Mouse (Mus musculus) adrenal gland (tissue): ENCODE results near the gene Mpz.

Experiments used
- intact Hi-C: fragments of 180-260 bp; cut with DNase I; formaldehyde crosslinking; loops from one replicate; pipeline ENCODE4 v1.15.1; 2025
- long read RNA-seq, 2 experiments: library from polyadenylated mRNA; unstranded; transcript quantifications; one replicate each; pipeline ENCODE4 v2.0.0; 2020; ENCODE audit warnings: borderline replicate concordance in 1 of 2; ENCODE audit not compliant: insufficient replicate concordance in 1 of 2

The Mpz gene
- long read RNA-seq, experiment 1: 0 reads
- long read RNA-seq, experiment 2: 0 reads

- intact Hi-C loops: no loop called here
Measured at GRCm38 (mm10) chr1:171149974-171150760, at the start of gene Mpz, which contains the start of gene Sdhc. Gene Mpz (plus strand): TSS chr1:171150711. Gene Sdhc (minus strand): TSS chr1:171150603.

GRCm38 (mm10) chr1:171101033-171101432, 49.5 kb upstream of the Mpz start:
- intact Hi-C loops: loop anchor here (5.0 kb wide), 1 partner anchor 64 kb away; no protein-coding TSS in a partner anchor

- intact Hi-C loops: loop anchor here (5.0 kb wide), 1 partner anchor 65 kb away; no protein-coding TSS in a partner anchor
Measured at GRCm38 (mm10) chr1:171101733-171102546, 48.6 kb upstream of the Mpz start.

DNA sequence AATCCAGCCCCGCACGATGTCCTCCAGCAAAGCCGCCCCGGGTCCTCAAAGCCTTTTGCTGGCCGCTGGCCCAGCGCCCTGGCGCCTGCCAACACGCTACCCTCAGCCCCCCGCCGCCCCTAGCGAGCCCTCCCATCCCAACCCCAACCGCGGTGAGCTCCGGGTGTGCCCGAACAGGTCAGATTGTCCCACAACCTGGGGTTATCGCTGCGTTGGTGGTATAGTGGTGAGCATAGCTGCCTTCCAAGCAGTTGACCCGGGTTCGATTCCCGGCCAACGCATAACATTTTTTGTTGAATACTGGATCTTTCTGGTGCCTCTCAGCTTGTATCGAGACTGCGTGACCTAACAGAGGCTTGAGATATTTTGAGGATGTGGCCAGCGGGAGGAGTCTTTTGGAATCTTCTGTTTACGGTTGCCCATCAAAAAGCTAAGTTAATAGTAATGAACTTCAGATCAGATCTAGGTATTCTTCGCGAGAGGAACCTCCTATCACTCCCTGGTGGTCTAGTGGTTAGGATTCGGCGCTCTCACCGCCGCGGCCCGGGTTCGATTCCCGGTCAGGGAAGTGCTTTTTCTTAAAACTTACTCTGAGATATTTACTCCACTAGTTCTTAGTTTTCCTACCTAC, 47.8 kb upstream of the Mpz start:
- intact Hi-C loops: loop anchor here (5.0 kb wide), 1 partner anchor 65 kb away; no protein-coding TSS in a partner anchor

- intact Hi-C loops: loop anchor here (5.0 kb wide), 1 partner anchor 66 kb away; no protein-coding TSS in a partner anchor
Measured at GRCm38 (mm10) chr1:171103179-171103840, 47.2 kb upstream of the Mpz start.

- intact Hi-C loops: no loop called here
Measured at GRCm38 (mm10) chr1:171105226-171105625, 45.3 kb upstream of the Mpz start.

GRCm38 (mm10) chr1:171109620-171110019, 40.9 kb upstream of the Mpz start:
- intact Hi-C loops: loop anchor here (2.0 to 10.0 kb wide), 2 partner anchors 147 to 225 kb away; no protein-coding TSS in a partner anchor

DNA sequence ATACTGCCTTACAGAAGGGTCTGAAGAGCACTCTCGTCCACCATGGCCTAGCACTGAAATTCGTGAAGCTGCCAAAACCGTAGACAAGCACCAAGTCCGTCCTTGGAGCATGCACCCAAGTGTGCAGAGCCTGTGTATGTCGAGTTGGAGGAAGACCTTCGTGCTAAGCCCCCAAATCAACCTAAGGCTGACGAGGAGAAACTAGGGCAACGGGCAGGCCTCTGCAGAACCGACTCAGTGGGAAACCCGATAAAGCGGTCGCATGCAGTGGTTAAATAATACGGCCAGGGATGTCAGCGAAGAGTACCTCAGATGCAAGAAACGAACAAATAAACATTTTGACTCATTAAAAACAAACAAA, 39.9 kb upstream of the Mpz start:
- intact Hi-C loops: loop anchor here (2.0 to 10.0 kb wide), 2 partner anchors 146 to 224 kb away; no protein-coding TSS in a partner anchor

DNA sequence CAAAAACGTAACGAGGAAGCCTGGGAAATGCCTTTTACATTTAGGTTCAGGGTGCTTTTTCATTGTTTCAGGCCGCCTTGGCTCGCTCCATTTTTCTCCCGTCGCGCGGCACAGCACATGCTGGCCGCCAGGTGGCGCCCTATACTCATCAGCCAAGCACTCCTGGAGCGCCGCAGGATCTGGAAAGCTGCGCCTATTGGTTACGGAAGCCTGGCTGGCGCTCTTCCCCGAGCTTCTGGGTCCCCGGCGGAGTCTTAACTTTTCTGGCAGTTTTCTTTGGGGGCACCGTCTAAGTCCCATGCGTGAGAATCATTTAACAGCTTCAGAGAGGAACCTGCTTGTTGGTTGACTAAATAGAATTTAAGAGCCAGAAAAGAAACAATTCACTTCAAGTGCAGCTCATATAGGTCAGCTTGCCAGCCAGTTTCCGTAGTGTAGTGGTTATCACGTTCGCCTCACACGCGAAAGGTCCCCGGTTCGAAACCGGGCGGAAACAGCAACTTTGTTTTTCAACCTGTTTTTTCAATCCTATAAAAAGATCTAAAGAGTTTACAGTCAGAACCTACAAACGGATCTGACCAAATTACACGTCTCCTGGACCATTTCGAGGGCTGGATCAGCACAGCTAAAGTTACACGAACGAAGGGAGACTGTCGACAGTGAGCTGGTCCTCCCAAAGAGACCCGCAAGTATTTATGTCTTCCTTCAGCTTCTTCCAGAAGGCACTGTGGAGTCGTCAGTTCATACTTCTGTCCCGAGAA, 39.3 kb upstream of the Mpz start:
- intact Hi-C loops: loop anchor here (2.0 to 10.0 kb wide), 2 partner anchors 146 to 224 kb away; no protein-coding TSS in a partner anchor

GRCm38 (mm10) chr1:171111781-171112575, 38.5 kb upstream of the Mpz start:
- intact Hi-C loops: loop anchor here (2.0 to 10.0 kb wide), 2 partner anchors 145 to 223 kb away; no protein-coding TSS in a partner anchor

DNA sequence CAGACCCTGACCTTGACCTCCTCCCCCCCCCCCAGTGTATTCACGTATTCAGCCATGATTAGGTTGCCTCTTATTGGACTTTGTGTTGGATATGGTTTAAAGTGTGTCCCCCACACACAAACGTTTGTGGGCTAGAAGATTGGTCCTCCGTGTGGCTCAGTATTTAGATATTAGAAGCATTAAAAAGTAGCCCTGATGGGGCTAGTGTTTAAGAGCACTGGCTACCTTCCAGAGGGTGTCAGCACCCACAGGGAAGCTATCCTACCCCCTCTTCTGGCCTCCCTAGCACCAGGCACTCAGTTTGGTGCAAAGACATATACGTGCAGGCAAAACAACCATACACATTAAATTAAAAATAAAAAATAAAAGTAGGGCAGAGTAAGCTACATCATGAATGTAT, 37.5 kb upstream of the Mpz start:
- intact Hi-C loops: loop anchor here (10.0 kb wide), 1 partner anchor 222 kb away; no protein-coding TSS in a partner anchor

- intact Hi-C loops: loop anchor here (10.0 kb wide), 1 partner anchor 221 kb away; no protein-coding TSS in a partner anchor
Measured at GRCm38 (mm10) chr1:171113873-171114299, 36.6 kb upstream of the Mpz start, which contains the start of gene Cfap126. Gene Cfap126 (plus strand): TSS chr1:171113918.

DNA sequence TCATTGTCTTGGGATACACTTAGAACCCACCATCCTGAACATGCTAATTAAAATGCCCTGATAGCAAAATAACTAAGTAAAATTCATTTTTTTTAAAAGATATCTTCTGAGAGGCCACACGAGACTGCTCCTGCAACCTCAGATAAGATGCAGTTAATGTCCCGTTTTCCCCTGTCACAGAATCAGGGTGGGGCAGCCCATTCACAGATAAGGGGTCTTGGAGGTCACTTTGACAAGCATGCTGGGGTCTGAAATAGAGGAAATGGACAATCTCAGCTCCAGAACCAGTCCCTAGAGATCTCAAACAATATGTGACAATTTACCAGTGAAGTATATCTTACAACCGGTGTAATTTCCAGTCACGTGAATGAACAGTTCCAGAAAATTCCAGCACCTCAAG, 34.2 kb upstream of the Mpz start:
- intact Hi-C loops: loop anchor here (10.0 kb wide), 1 partner anchor 219 kb away; no protein-coding TSS in a partner anchor

- intact Hi-C loops: loop anchor here (1.0 to 10.0 kb wide), 3 partner anchors 102 to 217 kb away; no protein-coding TSS in a partner anchor
Measured at GRCm38 (mm10) chr1:171118269-171118684, 32.2 kb upstream of the Mpz start.

- intact Hi-C loops: loop anchor here (1.0 to 10.0 kb wide), 3 partner anchors 101 to 216 kb away; no protein-coding TSS in a partner anchor
Measured at GRCm38 (mm10) chr1:171118996-171119395, 31.5 kb upstream of the Mpz start.

GRCm38 (mm10) chr1:171119405-171119804, 31.1 kb upstream of the Mpz start:
- intact Hi-C loops: loop anchor here (2.0 to 10.0 kb wide), 2 partner anchors 137 to 215 kb away; no protein-coding TSS in a partner anchor

GRCm38 (mm10) chr1:171120893-171121292, 29.6 kb upstream of the Mpz start:
- intact Hi-C loops: no loop called here

DNA sequence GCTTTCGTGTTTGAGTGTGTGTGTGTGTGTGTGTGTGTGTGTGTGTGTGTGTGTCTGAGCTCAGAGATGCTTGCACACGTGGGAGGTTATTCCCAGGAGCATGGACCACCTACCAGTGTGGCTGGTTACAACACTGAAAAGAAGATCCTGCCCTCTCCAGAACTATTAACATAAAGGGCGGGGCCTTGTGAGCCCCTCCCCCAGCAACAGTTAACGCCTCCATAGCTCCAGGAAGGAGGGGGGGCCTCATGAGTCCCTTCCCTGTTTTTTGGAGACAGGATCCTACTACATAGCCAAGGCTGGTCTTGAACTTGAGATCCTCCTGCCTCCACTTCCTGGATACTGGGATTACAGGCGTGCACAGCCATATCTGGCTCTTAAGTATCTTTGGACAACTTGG, 28.7 kb upstream of the Mpz start:
- intact Hi-C loops: no loop called here
